Mouse (Mus musculus): ENCODE data around the gene Peg3.
"Not testable (repeated sequence)": the region's sequence is repeated elsewhere in the genome, so short reads cannot be mapped to it uniquely, and the experiment has no call there.

Peg3 gene

GRCm38 (mm10) chr7:6730241-6730640 is at the start of gene Peg3, which contains the start of gene Usp29:
Gene Peg3 (minus strand): TSS chr7:6730431.
Gene Usp29 (plus strand): TSS chr7:6730578.
- DNase-seq (ENCODE audit: low spot score): peak; percentile 83

- DNase-seq (ENCODE audit: low spot score): no peak
Observed at GRCm38 (mm10) chr7:6779172-6779571, 48.9 kb upstream of the Peg3 start.

DNA sequence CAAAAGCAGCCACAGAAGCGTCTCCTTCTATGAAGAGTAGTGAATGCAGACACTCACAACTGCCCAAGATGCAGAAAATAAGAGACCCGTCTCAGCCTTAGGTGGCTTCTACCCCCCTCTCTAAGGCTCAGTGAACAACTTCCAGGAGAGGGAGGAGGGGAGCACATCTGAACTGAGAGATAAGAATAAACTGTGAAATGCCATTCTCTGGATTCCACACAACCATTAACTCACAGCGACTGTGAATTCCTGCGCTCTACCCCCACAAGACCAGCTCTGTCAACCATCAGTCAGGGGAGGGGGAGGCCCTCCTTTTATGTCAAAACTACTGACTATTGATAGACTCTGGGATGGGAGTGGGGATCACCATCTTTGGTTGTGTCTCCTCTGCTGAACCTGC is 47.5 kb upstream of the Peg3 start:
- no peak for DNase-seq (ENCODE audit: low spot score)

- DNase-seq (ENCODE audit: low spot score): peak; percentile 20
Observed at GRCm38 (mm10) chr7:6777107-6777506, 46.9 kb upstream of the Peg3 start.

GRCm38 (mm10) chr7:6776314-6777059 is 46.3 kb upstream of the Peg3 start:
- no peak for DNase-seq (ENCODE audit: low spot score)

DNA sequence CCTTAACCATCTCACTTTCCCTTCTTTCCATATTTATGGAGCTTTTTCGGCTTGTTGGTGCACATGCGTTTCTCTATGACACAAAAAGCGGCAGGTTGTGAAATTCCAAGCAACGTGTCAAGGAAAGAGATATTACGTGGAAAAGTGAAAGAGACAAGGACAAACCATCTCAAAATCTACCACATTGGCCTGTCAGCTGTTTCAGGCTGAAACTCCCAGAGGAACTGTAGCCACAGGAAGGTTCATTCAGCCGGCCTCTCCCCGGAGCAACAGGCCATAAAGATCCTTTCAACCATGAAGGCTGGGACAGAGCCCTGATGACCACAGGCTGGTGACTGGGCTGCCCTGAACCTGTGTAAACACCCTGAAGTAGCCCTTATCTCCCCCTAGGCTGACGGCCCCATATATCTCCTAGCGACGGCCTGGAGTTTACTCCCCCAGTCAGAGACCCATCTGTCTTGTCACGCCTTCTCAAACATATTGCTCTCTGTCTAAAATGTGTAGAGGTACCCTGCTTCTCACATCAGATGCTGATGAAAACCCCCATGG is 43.7 kb upstream of the Peg3 start:
- not testable (repeated sequence) for DNase-seq (ENCODE audit: low spot score)

DNA sequence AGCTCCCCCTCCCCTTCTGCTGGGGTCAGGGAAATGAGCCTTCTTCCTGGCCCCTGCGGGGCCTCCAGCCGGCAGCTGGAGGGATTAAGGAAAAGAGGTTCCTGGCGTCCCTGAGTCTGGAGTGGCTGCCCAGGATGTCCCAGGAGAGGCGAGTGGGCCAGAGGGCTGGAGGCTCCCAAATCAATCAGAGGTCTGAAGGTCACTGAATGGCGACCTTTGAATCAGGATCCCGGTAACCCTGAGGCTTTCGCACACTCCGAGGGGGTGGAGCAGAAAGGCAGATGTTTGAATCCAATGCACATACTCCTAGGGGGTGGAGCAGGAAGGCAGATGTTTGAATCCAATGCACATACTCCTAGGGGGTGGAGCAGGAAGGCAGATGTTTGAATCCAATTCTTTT is 40.1 kb upstream of the Peg3 start:
- DNase-seq (ENCODE audit: low spot score): peak; percentile 12

DNA sequence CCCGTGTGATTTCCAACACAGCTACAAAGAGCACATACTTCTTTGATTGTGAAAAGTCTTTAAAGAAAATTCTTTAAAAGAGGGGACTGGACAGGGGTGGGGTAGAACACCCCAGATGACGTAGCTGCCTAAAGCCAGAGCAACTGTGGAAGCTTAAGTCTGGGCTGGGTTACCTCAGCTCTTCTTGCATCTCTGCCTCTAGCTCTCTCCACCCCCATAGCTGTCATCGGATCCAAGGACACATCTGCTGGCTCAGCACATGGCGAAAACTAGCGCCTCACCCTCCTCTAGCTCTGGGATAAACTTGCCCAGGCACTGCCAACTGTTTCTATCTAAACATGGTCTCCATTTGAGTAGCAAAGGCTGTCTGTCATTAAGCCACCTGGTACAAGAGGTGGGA is 35.0 kb upstream of the Peg3 start:
- no peak for DNase-seq (ENCODE audit: low spot score)

DNA sequence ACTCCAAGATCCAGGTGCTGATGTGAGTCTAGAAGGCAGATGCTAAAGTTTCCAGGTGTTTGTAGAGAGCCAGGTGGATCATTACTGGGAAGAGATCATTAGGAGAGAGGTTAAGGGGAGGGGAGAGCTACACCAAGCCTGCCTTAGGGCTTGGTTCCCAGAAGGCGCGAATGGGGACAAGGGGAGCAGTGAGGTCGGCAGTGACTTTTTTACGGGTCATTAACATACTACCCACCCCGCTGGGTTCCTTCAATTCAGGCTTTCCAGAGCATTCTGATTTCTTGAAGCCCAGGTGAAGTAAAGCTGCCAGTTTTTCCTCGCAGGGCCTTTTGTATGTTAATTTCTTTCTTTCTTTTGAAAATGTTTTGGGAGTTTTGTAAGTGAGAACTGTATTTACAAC is 29.9 kb upstream of the Peg3 start:
- DNase-seq (ENCODE audit: low spot score): no peak

DNA sequence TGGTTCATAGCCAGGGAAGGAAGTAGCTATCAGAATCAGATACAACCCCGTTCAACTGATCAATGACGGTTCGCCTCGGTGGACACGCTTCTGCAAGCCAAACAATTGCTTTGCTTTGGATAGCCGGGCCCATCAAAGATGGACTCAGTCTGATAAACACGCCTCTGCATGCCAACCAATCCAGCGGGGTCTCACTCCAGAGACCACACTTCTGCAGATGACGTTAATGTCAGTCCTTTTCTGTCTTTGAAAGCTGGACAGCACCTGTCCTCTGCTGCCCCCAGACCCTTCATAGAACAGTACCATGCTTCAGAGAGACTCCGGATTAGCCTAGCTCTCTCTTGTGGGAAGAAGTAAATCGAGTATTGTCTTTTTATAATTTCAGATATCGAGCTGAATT is 29.5 kb upstream of the Peg3 start:
- no peak for DNase-seq (ENCODE audit: low spot score)

GRCm38 (mm10) chr7:6756777-6757291 is 26.6 kb upstream of the Peg3 start:
- DNase-seq (ENCODE audit: low spot score): no peak

DNA sequence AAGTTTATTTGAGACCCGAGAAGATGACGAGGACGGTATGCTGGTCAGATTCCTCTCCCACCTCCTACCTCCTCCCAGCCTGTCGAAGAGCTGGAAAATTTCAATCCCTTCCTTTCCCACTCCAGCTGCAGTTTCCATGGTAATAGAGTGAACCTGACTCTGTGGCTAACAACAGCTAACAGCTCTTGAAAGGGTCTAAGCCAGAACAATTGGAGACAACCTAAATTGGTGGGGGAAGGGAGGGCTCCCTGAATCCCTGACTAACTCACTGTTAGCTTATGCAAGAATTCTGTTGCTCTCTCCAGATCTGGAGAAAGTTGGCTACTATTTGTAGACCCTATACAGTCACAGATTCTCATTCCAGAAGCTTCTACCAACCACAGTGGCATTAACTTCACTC is 23.2 kb upstream of the Peg3 start:
- no peak for DNase-seq (ENCODE audit: low spot score)

GRCm38 (mm10) chr7:6749196-6749595 is 19.0 kb upstream of the Peg3 start:
- peak; percentile 46 for DNase-seq (ENCODE audit: low spot score)

GRCm38 (mm10) chr7:6744281-6744904 is 14.2 kb upstream of the Peg3 start:
- no peak for DNase-seq (ENCODE audit: low spot score)

GRCm38 (mm10) chr7:6736060-6736459 is 5.8 kb upstream of the Peg3 start:
- no peak for DNase-seq (ENCODE audit: low spot score)

DNA sequence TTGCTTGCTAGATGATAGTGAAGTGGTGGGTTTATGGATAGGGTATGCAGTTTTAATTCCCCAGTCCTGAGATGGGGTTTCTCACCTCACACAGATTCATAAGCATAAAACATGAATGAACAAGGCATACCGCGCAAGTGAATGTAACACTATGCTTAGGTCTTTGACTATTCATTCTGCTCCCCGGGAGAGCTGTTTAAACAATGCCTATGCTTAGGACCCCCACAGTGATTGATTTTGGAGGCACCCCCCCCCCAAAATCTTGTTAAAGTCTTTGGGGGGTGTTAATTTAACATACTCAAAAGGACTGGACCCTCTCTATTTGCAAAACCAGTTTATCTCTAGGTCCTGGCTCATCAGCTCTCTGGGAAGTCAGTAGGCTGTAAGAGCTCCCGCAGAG is 1.7 kb upstream of the Peg3 start:
- no peak for DNase-seq (ENCODE audit: low spot score)

- DNase-seq (ENCODE audit: low spot score): no peak
Observed at GRCm38 (mm10) chr7:6731373-6731772, 1.1 kb upstream of the Peg3 start.

DNA sequence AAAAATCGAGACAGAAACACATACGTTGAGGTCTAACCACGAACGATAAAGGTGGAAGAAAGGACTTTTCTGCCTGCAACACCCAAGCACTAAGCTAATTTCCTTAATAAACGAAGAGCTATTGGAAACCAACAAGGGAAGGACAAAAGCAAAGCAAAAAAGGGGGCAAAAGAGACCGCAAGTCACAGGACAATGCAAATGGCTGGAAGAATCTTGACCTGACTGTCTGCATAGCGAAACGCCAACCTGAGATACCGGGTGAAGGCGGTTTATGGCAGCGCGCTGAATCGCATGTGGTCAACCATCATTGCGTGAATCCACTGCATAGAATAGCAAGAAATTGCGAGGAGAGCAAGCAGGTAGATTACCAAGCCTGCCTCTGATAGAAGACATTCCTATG is 570 bp upstream of the Peg3 start:
- no peak for DNase-seq (ENCODE audit: low spot score)

- peak; percentile 97 for DNase-seq (ENCODE audit: low spot score)
Observed at GRCm38 (mm10) chr7:6729061-6729817, 992 bp downstream of the Peg3 start.

DNA sequence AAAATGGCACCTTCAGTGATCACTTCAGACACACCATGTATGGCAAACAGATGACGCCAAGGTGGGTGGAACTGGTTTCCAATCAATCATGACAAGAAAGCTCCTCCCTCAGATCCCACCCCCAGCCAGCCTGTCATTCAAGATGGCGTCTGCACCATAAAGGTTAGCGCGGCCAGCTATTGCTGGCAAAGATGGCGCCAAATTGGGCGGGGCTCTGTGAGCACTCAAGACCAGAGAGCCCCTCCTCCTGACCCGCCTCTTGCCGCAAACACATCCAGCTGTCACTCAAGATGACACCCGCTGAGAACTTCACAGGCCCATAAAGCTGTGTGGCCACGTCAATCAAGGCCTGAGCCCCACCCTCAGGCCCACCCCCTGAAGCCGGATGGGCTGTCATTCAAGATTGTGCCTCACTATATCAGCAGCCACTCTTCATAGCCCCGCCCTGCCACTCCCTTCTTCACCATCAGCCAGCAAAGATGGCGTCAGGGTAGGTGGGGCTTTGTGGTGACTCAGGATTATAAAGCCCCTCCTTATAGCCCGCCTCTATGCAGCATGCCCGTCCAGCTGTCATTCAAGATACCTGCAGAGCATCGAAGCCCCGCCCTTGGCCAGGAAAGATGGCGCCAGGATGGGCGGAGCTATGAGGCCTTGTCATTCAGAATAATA is 1.8 kb downstream of the Peg3 start:
- peak; percentile 91 for DNase-seq (ENCODE audit: low spot score)

- DNase-seq (ENCODE audit: low spot score): peak; percentile 85
Observed at GRCm38 (mm10) chr7:6727351-6728121, 2.7 kb downstream of the Peg3 start.

All from urinary bladder, postnatal 14 days (tissue).